Mouse (Mus musculus) liver, embryonic 13.5 days (tissue): ENCODE results near the gene Cops7a. TPM values are rescaled to one million over a fixed set of nuclear protein-coding genes. Genes with fewer than 3 reads are reported as not detected.

Experiments
- ATAC-seq: fragments of 200-750 bp; cut with Nextera tagmentation; 2 replicates; pipeline ENCODE4 v1.8.0; 2017; ENCODE audit warnings: low read depth, mild to moderate bottlenecking, moderate number of reproducible peaks, moderate library complexity
- DNase-seq: peaks from one replicate; pipeline ENCODE4 v3.0.0; 2022
- H3K27ac ChIP-seq: fragments of 300-500 bp; sonication (generic); 2 replicates; pipeline ENCODE4 v1.5.1; 2015; ENCODE audit warnings: moderate library complexity, mild to moderate bottlenecking, inconsistent platforms
- H3K27me3 ChIP-seq: fragments of 300-500 bp; sonication (generic); 2 replicates; pipeline ENCODE4 v1.6.1; 2015; ENCODE audit warnings: mild to moderate bottlenecking, inconsistent platforms
- H3K36me3 ChIP-seq: fragments of 300-500 bp; sonication (generic); 2 replicates; pipeline ENCODE4 v1.6.1; 2015; ENCODE audit warnings: mild to moderate bottlenecking, inconsistent platforms
- H3K4me1 ChIP-seq: fragments of 300-500 bp; sonication (generic); replicated peaks from 2 replicates; pipeline ENCODE4 v1.6.1; 2015; ENCODE audit warnings: inconsistent platforms
- H3K4me2 ChIP-seq: fragments of 300-500 bp; sonication (generic); 2 replicates; pipeline ENCODE4 v1.6.1; 2015; ENCODE audit warnings: inconsistent platforms, mild to moderate bottlenecking, moderate library complexity
- H3K4me3 ChIP-seq: fragments of 300-500 bp; sonication (generic); replicated peaks from 2 replicates; pipeline ENCODE4 v1.5.1; 2015; ENCODE audit warnings: mild to moderate bottlenecking, inconsistent platforms
- H3K9ac ChIP-seq: fragments of 300-500 bp; sonication (generic); 2 replicates; pipeline ENCODE4 v1.6.1; 2015; ENCODE audit warnings: mild to moderate bottlenecking, inconsistent platforms
- H3K9me3 ChIP-seq: fragments of 300-500 bp; sonication (generic); replicated peaks from 2 replicates; pipeline ENCODE4 v1.6.1; 2016; ENCODE audit warnings: inconsistent platforms
- WGBS: fragments of 180-500 bp; shearing (Covaris S2); methylation state at CpG from one replicate; pipeline ENCODE4 v1.1.7; 2015; ENCODE audit not compliant: insufficient replicate concordance; 5-methylcytosine and 5-hydroxymethylcytosine counted together
- polyA plus RNA-seq: library from polyadenylated mRNA; unstranded; fragments of >200 nt; fragmentation: Nextera tagmentation; extraction: Ambion mirVana; gene quantifications from 2 replicates; pipeline ENCODE4 v1.2.1, GENCODE M21; 2015

Cops7a gene
- polyA plus RNA-seq, 1 experiment from 2014 or later: 67.3 TPM

- peaks cover 100% of the 10 kb centered on the region for H3K27me3 ChIP-seq
- no peak for DNase-seq
- H3K9me3 ChIP-seq: no peaks in the 10 kb centered on the region
- no peak overlapping the region for H3K9ac ChIP-seq
- no peak for ATAC-seq
- H3K4me1 ChIP-seq: peaks cover 9% of the 10 kb centered on the region
- H3K4me2 ChIP-seq: no peak overlapping the region
- no peak overlapping the region for H3K27ac ChIP-seq
- no peaks in the 10 kb centered on the region for H3K36me3 ChIP-seq
- no peak overlapping the region for H3K4me3 ChIP-seq
- 38% methylated on average over 8 of the region's 8 CpGs for WGBS
Observed at GRCm38 (mm10) chr6:124995831-124996403, 30.6 kb upstream of the Cops7a start.

DNA sequence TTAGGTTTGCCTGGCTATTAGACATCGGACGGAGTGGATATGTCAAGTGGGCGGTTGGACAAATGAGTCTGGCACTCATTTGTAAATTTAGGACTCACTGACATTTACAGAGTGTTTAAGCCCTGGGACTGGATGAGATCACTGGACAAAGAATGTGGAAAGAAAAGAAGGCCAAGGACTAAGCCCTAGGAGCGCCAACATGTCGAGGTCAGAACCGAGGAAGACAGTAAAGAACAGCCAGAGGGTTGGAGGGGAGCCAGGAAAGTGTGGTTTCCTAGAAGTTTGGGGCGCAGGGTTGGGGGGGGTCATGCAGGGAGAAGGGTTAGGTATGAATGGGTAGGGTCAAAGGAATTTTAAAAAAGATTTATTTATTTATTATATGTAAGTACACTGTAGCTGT is 29.9 kb upstream of the Cops7a start:
- H3K36me3 ChIP-seq: no peaks in the 10 kb centered on the region
- no peak overlapping the region for H3K4me2 ChIP-seq
- H3K4me3 ChIP-seq: no peak overlapping the region
- DNase-seq (no peak), ATAC-seq (no peak)
- no peak overlapping the region for H3K27ac ChIP-seq
- H3K27me3 ChIP-seq: peaks cover 94% of the 10 kb centered on the region
- H3K9ac ChIP-seq: no peak overlapping the region
- peaks cover 9% of the 10 kb centered on the region for H3K4me1 ChIP-seq
- 73% methylated on average over 7 of the region's 7 CpGs for WGBS
- 0 out of 2 replicates have a peak, but pooled peaks cover 1% of the 10 kb centered on the region for H3K9me3 ChIP-seq

DNA sequence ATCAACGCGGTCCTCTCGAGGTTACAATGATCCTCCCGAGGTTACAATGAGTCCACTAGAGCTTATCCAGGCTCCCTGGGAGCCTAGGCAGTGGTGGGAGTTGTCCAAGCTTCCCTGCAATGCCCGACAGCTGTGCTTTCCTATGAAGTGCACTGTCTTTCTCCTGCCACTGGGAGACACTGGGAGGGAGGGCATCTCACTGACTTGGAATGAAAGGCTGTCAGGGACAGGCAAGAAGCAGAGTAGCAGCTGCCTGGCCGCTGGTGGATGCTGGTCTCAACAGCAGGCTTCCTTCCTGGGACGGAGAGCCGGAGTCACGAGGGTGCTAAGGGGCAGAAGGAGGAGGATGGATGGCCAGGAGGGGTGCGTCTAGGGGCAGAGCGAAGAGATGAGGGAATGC is 28.5 kb upstream of the Cops7a start:
- no peak for ATAC-seq
- no peak for DNase-seq
- H3K4me2 ChIP-seq: no peak overlapping the region
- no peaks in the 10 kb centered on the region for H3K36me3 ChIP-seq
- H3K4me3 ChIP-seq: no peak overlapping the region
- H3K4me1 ChIP-seq: peaks cover 9% of the 10 kb centered on the region
- no peak overlapping the region for H3K27ac ChIP-seq
- H3K9me3 ChIP-seq: 0 out of 2 replicates have a peak, but pooled peaks cover 8% of the 10 kb centered on the region
- H3K9ac ChIP-seq: no peak overlapping the region
- 25% methylated on average over 11 of the region's 11 CpGs for WGBS
- H3K27me3 ChIP-seq: peaks cover 81% of the 10 kb centered on the region

GRCm38 (mm10) chr6:124993365-124993764 is 28.0 kb upstream of the Cops7a start:
- WGBS: 73% methylated on average over 9 of the region's 9 CpGs
- peaks cover 75% of the 10 kb centered on the region for H3K27me3 ChIP-seq

GRCm38 (mm10) chr6:124992241-124992640 is 26.9 kb upstream of the Cops7a start:
- WGBS: 63% methylated on average over 4 of the region's 4 CpGs
- Histone ChIP-seq H3K4me3 (no peak overlapping the region), H3K4me1 (peaks cover 7% of the 10 kb centered on the region), H3K27me3 (peaks cover 67% of the 10 kb centered on the region), H3K9me3 (0 out of 2 replicates have a peak, but pooled peaks cover 8% of the 10 kb centered on the region), H3K36me3 (no peaks in the 10 kb centered on the region), H3K4me2 (no peak overlapping the region), H3K27ac (no peak overlapping the region), H3K9ac (no peak overlapping the region)
- ATAC-seq (no peak), DNase-seq (no peak)

More at GRCm38 (mm10) chr6:124993365-124993764, 28.0 kb upstream of the Cops7a start:
- peaks cover 9% of the 10 kb centered on the region for H3K4me1 ChIP-seq
- no peak overlapping the region for H3K4me2 ChIP-seq
- no peak overlapping the region for H3K27ac ChIP-seq
- H3K9me3 ChIP-seq: 0 out of 2 replicates have a peak, but pooled peaks cover 8% of the 10 kb centered on the region
- H3K4me3 ChIP-seq: no peak overlapping the region
- no peak overlapping the region for H3K9ac ChIP-seq
- DNase-seq (no peak), ATAC-seq (no peak)
- no peaks in the 10 kb centered on the region for H3K36me3 ChIP-seq

GRCm38 (mm10) chr6:124967766-124968165 is 2.4 kb upstream of the Cops7a start:
- no peak overlapping the region for H3K4me2 ChIP-seq
- peak; percentile 39 for DNase-seq
- 58% methylated on average over 4 of the region's 4 CpGs for WGBS
- no peak for ATAC-seq
- no peak overlapping the region for H3K4me3 ChIP-seq
- peaks cover 10% of the 10 kb centered on the region for H3K36me3 ChIP-seq
- peaks cover 33% of the 10 kb centered on the region for H3K4me1 ChIP-seq
- H3K9me3 ChIP-seq: peaks cover 3% of the 10 kb centered on the region; the same call in 1 of the 2 replicates
- no peak overlapping the region for H3K27ac ChIP-seq
- H3K9ac ChIP-seq: no peak overlapping the region
- 0 out of 2 replicates have a peak, but pooled peaks cover 4% of the 10 kb centered on the region for H3K27me3 ChIP-seq

DNA sequence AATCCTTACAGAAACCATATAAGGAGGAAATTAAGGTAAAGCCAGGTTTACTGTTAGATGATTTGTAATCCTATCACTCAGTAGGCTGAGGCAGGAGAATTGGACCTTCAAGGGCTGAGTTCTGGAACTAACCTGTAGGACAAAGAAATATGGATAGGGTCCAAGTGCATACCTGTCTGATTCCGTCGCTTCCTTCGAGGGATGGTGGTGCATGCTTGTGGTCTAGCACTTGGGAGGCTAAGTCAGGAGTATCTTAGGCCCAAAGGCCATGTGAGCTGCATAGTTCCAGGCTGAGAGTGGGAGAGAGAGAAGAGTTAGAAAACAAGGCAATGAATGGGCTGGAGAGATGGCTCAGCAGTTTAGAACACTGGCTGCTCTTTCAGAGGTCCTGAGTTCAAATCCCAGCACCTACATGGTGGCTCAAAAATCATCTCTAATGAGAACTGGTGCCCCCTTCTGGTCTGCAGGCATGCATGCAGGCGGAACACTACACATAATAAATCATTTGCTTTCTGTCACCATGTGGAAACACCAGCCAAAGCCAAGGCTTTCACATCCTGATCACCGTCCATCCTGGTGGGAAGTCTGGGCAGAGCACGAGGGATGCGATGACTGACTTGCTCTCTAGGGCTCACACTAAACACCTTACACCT is 1.3 kb upstream of the Cops7a start:
- peaks cover 21% of the 10 kb centered on the region for H3K36me3 ChIP-seq
- no peak overlapping the region for H3K27ac ChIP-seq
- ATAC-seq: no peak
- 0 out of 2 replicates have a peak, but pooled peaks cover 4% of the 10 kb centered on the region for H3K27me3 ChIP-seq
- peaks cover 33% of the 10 kb centered on the region for H3K4me1 ChIP-seq
- peak overlapping the region; percentile 87 for H3K4me2 ChIP-seq
- 96% methylated on average over 7 of the region's 7 CpGs for WGBS
- H3K4me3 ChIP-seq: peak overlapping the region; percentile 76
- no peak for DNase-seq
- H3K9me3 ChIP-seq: peaks cover 3% of the 10 kb centered on the region; the same call in 1 of the 2 replicates
- H3K9ac ChIP-seq: peak overlapping the region; percentile 85

GRCm38 (mm10) chr6:124965747-124966146 is 409 bp upstream of the Cops7a start:
- DNase-seq: no peak

GRCm38 (mm10) chr6:124964638-124965037 is 700 bp downstream of the Cops7a start:
- Histone ChIP-seq H3K27me3 (no peaks in the 10 kb centered on the region), H3K4me3 (peak overlapping the region; percentile 76), H3K9ac (peak overlapping the region; percentile 85), H3K36me3 (peaks cover 39% of the 10 kb centered on the region), H3K27ac (peak overlapping the region; percentile 78), H3K4me2 (peak overlapping the region; percentile 87), H3K9me3 (peaks cover 3% of the 10 kb centered on the region; the same call in 1 of the 2 replicates), H3K4me1 (peaks cover 33% of the 10 kb centered on the region)
- DNase-seq (peak; percentile 9), ATAC-seq (0 out of 2 replicates have a peak, but pooled peaks have one; percentile 9)
- 10% methylated on average over 16 of the region's 16 CpGs for WGBS

More at GRCm38 (mm10) chr6:124965747-124966146, 409 bp upstream of the Cops7a start:
- Histone ChIP-seq H3K27ac (peak overlapping the region; percentile 78), H3K4me1 (peaks cover 33% of the 10 kb centered on the region), H3K9me3 (peaks cover 3% of the 10 kb centered on the region; the same call in 1 of the 2 replicates), H3K27me3 (0 out of 2 replicates have a peak, but pooled peaks cover 4% of the 10 kb centered on the region), H3K4me3 (peak overlapping the region; percentile 76), H3K9ac (peak overlapping the region; percentile 85), H3K36me3 (peaks cover 29% of the 10 kb centered on the region), H3K4me2 (peak overlapping the region; percentile 87)
- no peak for ATAC-seq
- 4% methylated on average over 15 of the region's 15 CpGs for WGBS

DNA sequence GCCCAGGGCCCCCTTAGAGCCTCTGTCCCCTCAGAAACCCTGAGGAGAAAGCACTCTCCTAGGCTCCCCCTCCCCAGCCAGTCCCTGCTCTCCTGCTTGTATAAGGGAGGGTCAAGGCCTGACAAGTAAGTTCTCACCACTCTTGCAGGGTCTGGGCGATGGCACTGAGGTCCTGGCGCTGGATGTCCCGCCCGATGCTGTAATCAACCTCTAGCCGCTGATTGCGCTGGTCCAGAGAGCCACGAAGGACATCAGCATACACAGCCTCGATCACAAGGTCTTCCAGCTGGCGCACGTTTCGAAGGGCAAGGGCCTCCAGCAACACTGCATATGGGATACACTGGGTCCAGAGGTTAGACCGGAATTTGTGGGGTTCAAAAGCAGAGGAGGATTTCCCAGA is 4.3 kb downstream of the Cops7a start:
- Histone ChIP-seq H3K27me3 (no peaks in the 10 kb centered on the region), H3K27ac (no peak overlapping the region), H3K9me3 (no peaks in the 10 kb centered on the region), H3K9ac (no peak overlapping the region; the same call in 1 of the 2 replicates), H3K4me3 (no peak overlapping the region), H3K4me2 (no peak overlapping the region), H3K4me1 (peaks cover 22% of the 10 kb centered on the region), H3K36me3 (peaks cover 63% of the 10 kb centered on the region)
- no peak for DNase-seq
- WGBS: 90% methylated on average over 12 of the region's 12 CpGs
- no peak for ATAC-seq

DNA sequence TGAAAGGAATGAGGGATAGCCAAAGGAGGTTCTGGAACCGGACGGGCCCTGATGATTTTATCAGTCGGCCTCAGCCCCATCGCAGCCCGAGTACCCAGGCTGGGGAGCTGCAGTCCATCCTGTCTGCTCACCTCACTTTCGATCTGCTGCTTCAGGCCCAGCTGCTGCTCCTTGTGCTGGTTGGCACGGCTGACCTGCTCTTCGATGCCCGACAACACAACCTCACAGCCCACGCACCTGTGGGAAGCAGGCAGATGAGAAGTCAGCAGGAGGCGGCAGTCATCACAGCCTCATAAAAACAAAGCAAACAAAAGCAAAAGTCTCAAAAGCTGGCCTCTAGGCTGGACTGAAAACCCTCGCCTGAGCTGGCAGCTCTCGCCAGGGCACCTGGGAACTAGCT is 5.4 kb downstream of the Cops7a start:
- H3K36me3 ChIP-seq: peaks cover 71% of the 10 kb centered on the region
- WGBS: 84% methylated on average over 13 of the region's 13 CpGs
- DNase-seq: no peak

More for the DNA sequence above, 5.4 kb downstream of the Cops7a start:
- no peak overlapping the region for H3K27ac ChIP-seq
- no peak overlapping the region for H3K9ac ChIP-seq
- ATAC-seq: no peak
- no peak overlapping the region for H3K4me2 ChIP-seq
- peaks cover 16% of the 10 kb centered on the region for H3K4me1 ChIP-seq
- no peak overlapping the region for H3K4me3 ChIP-seq
- H3K27me3 ChIP-seq: no peaks in the 10 kb centered on the region
- no peaks in the 10 kb centered on the region for H3K9me3 ChIP-seq
